Mouse (Mus musculus): ENCODE data around the gene Aifm2. TPM values are rescaled to one million over a fixed set of nuclear protein-coding genes. Genes with fewer than 3 reads are reported as not detected.

The Aifm2 gene
- polyA plus RNA-seq, 1 experiment from 2014 or later = 11.2 TPM

DNA sequence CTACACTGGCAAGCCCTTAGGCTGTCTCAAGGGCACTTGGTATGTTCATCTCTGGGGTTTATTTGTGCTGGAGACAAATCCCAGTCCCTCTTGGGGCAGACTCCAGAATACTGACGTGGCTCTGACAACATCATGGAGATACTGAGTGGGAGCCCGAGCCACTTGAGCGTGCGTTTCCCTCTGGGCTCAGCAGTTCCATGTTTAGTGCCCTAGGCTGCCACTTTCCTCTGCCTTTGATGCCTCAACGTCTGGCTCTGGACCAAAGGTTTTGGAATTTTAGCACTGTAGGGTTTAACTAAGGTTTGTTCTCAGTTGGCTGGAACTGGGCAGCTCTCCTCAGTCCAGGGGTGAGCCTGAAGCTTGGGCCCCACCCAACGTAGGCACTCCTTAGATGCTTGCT is 8.2 kb downstream of the Aifm2 start:
- WGBS (ENCODE audit: insufficient replicate concordance) = 76% methylated on average over 6 of the region's 6 CpGs
- TF ChIP-seq CTCF (IDR thresholded peaks at IDR 0.05; ENCODE audit: low read depth) (no peak), EP300 (IDR thresholded peaks at IDR 0.05; ENCODE audit: low read depth) (no peak)

DNA sequence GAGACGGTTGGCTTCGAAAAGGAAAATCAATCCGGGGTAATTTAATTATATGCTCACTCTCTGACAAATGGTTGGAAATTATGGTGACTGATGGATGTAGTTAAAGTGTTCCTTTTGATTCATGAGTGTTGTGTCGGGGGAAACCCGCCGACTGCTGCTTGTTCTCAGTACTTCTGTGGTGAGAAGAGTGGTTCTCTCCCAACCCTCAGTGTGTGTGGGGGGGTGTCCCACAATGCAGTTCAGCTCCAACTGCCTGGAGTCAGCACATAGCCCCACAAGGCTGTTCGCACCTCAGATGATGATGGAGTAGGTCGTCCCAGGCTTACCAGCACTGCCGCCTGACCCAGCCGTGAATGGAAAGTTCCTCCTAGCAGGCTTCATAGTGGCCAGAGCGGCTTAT is 14.1 kb downstream of the Aifm2 start:
- no peak overlapping the region for H3K4me2 ChIP-seq (ENCODE audit: low read depth, low read length)
- DNase-seq (no peak), ATAC-seq (no peak)
- no peaks in the 10 kb centered on the region for H3K27me3 ChIP-seq (ENCODE audit: insufficient read depth, low read length)
- H3K4me1 ChIP-seq (ENCODE audit: insufficient read depth) = no peaks in the 10 kb centered on the region
- no peak overlapping the region for H3K4me3 ChIP-seq (ENCODE audit: low read depth, low read length)
- WGBS (ENCODE audit: insufficient replicate concordance) = 77% methylated on average over 11 of the region's 11 CpGs
- TF ChIP-seq CTCF (IDR thresholded peaks at IDR 0.05; ENCODE audit: low read depth) = no peak
- TF ChIP-seq EP300 (IDR thresholded peaks at IDR 0.05; ENCODE audit: low read depth) = no peak
- no peak overlapping the region for H3K27ac ChIP-seq (ENCODE audit: low read depth)
- 0 out of 2 replicates have a peak, but pooled peaks cover 2% of the 10 kb centered on the region for H3K36me3 ChIP-seq (replicated peaks; ENCODE audit: insufficient read depth, low read length)
- no peak overlapping the region for H3K9ac ChIP-seq (replicated peaks)
- no peaks in the 10 kb centered on the region for H3K9me3 ChIP-seq (ENCODE audit: low read length)

More for the DNA sequence above, 8.2 kb downstream of the Aifm2 start:
- Histone ChIP-seq H3K27ac (ENCODE audit: low read depth) (no peak overlapping the region), H3K27me3 (ENCODE audit: insufficient read depth, low read length) (no peaks in the 10 kb centered on the region), H3K4me1 (ENCODE audit: insufficient read depth) (no peaks in the 10 kb centered on the region), H3K4me2 (ENCODE audit: low read depth, low read length) (no peak overlapping the region), H3K9me3 (ENCODE audit: low read length) (no peaks in the 10 kb centered on the region), H3K4me3 (ENCODE audit: low read depth, low read length) (no peak overlapping the region), H3K9ac (replicated peaks) (no peak overlapping the region), H3K36me3 (replicated peaks; ENCODE audit: insufficient read depth, low read length) (no peaks in the 10 kb centered on the region)
- no peak for DNase-seq
- ATAC-seq = no peak

GRCm38 (mm10) chr10:61730171-61730570 is 15.1 kb downstream of the Aifm2 start:
- Histone ChIP-seq H3K4me2 (ENCODE audit: low read depth, low read length) (no peak overlapping the region), H3K4me3 (ENCODE audit: low read depth, low read length) (no peak overlapping the region), H3K27ac (ENCODE audit: low read depth) (no peak overlapping the region), H3K9ac (replicated peaks) (no peak overlapping the region), H3K9me3 (ENCODE audit: low read length) (no peaks in the 10 kb centered on the region), H3K36me3 (replicated peaks; ENCODE audit: insufficient read depth, low read length) (0 out of 2 replicates have a peak, but pooled peaks cover 2% of the 10 kb centered on the region), H3K4me1 (ENCODE audit: insufficient read depth) (no peaks in the 10 kb centered on the region), H3K27me3 (ENCODE audit: insufficient read depth, low read length) (no peaks in the 10 kb centered on the region)
- ATAC-seq = no peak
- no peak for DNase-seq
- 86% methylated on average over 6 of the region's 6 CpGs for WGBS (ENCODE audit: insufficient replicate concordance)
- no peak for TF ChIP-seq CTCF (IDR thresholded peaks at IDR 0.05; ENCODE audit: low read depth)
- TF ChIP-seq EP300 (IDR thresholded peaks at IDR 0.05; ENCODE audit: low read depth) = no peak

DNA sequence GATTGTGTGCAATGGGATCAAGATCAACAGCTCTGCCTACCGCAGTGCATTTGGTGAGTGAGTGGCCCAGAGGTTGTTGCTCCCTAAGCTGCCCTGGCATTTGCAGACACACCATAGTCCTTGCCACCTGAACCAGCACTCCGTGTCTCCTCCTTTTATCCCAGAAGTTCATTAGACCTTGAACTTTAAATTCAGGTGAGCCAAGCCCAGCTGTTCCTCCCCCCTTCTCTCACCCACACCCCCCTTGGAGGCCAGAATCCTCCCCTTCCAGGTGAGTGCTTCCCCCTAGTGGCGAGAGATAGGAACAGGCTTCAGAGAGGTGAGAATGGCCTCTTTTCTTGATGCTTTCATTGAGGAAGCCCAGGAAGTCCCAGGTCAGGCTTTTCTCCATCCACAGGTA is 19.3 kb downstream of the Aifm2 start:
- peak; percentile 55 for DNase-seq

GRCm38 (mm10) chr10:61736671-61737078 is 21.6 kb downstream of the Aifm2 start:
- Histone ChIP-seq H3K9ac (replicated peaks) (no peak overlapping the region), H3K4me1 (ENCODE audit: insufficient read depth) (no peaks in the 10 kb centered on the region), H3K9me3 (ENCODE audit: low read length) (no peaks in the 10 kb centered on the region), H3K27me3 (ENCODE audit: insufficient read depth, low read length) (no peaks in the 10 kb centered on the region), H3K4me2 (ENCODE audit: low read depth, low read length) (no peak overlapping the region), H3K27ac (ENCODE audit: low read depth) (no peak overlapping the region), H3K36me3 (replicated peaks; ENCODE audit: insufficient read depth, low read length) (peaks cover 2% of the 10 kb centered on the region; the same call in 1 of the 2 replicates), H3K4me3 (ENCODE audit: low read depth, low read length) (no peak overlapping the region)
- DNase-seq (no peak), ATAC-seq (no peak)
- no peak for TF ChIP-seq CTCF (IDR thresholded peaks at IDR 0.05; ENCODE audit: low read depth)
- TF ChIP-seq EP300 (IDR thresholded peaks at IDR 0.05; ENCODE audit: low read depth) = no peak
- WGBS (ENCODE audit: insufficient replicate concordance) = 73% methylated on average over 10 of the region's 10 CpGs

More for the DNA sequence above, 19.3 kb downstream of the Aifm2 start:
- Histone ChIP-seq H3K27me3 (ENCODE audit: insufficient read depth, low read length) (no peaks in the 10 kb centered on the region), H3K9ac (replicated peaks) (no peak overlapping the region), H3K36me3 (replicated peaks; ENCODE audit: insufficient read depth, low read length) (no peaks in the 10 kb centered on the region; the same call in 1 of the 2 replicates), H3K27ac (ENCODE audit: low read depth) (no peak overlapping the region), H3K4me3 (ENCODE audit: low read depth, low read length) (no peak overlapping the region), H3K4me1 (ENCODE audit: insufficient read depth) (no peaks in the 10 kb centered on the region), H3K4me2 (ENCODE audit: low read depth, low read length) (no peak overlapping the region), H3K9me3 (ENCODE audit: low read length) (no peaks in the 10 kb centered on the region)
- TF ChIP-seq EP300 (IDR thresholded peaks at IDR 0.05; ENCODE audit: low read depth) = no peak
- TF ChIP-seq CTCF (IDR thresholded peaks at IDR 0.05; ENCODE audit: low read depth) = peak; percentile 93
- whole genome bisulfite sequencing (ENCODE audit: insufficient replicate concordance) = 32% methylated on average over 3 of the region's 3 CpGs
- ATAC-seq = peak; percentile 86

DNA sequence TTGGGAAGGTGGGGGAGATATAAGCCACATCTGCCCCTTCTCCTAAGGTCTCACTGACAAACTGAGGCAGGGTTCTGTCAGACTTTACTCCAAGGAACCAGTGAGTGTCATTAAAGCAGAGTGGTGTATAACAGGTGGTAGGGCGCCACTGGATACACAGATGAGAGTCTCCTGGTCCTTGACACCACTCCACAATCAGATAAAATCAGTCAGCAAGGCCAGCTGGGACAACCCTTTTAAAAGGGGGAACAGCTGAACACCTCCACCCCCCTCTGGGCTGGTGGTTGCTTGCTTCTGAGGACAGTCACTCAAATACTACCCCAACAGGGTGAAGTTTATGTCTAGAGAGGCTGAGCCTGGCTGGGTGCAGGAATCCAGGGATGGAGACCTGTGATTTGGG is 22.5 kb downstream of the Aifm2 start:
- 76% methylated on average over 1 of the region's 1 CpGs for WGBS (ENCODE audit: insufficient replicate concordance)
- no peaks in the 10 kb centered on the region for H3K27me3 ChIP-seq (ENCODE audit: insufficient read depth, low read length)
- H3K27ac ChIP-seq (ENCODE audit: low read depth) = no peak overlapping the region
- no peaks in the 10 kb centered on the region for H3K4me1 ChIP-seq (ENCODE audit: insufficient read depth)
- no peak for TF ChIP-seq EP300 (IDR thresholded peaks at IDR 0.05; ENCODE audit: low read depth)
- no peak for TF ChIP-seq CTCF (IDR thresholded peaks at IDR 0.05; ENCODE audit: low read depth)
- no peak for ATAC-seq
- H3K9me3 ChIP-seq (ENCODE audit: low read length) = no peaks in the 10 kb centered on the region
- no peak overlapping the region for H3K4me3 ChIP-seq (ENCODE audit: low read depth, low read length)
- H3K36me3 ChIP-seq (replicated peaks; ENCODE audit: insufficient read depth, low read length) = peaks cover 2% of the 10 kb centered on the region; the same call in 1 of the 2 replicates
- H3K9ac ChIP-seq (replicated peaks) = no peak overlapping the region
- no peak overlapping the region for H3K4me2 ChIP-seq (ENCODE audit: low read depth, low read length)
- DNase-seq = no peak

GRCm38 (mm10) chr10:61738126-61738525 is 23.1 kb downstream of the Aifm2 start:
- no peak for ATAC-seq
- TF ChIP-seq EP300 (IDR thresholded peaks at IDR 0.05; ENCODE audit: low read depth) (no peak), CTCF (IDR thresholded peaks at IDR 0.05; ENCODE audit: low read depth) (no peak)
- Histone ChIP-seq H3K36me3 (replicated peaks; ENCODE audit: insufficient read depth, low read length) (peaks cover 2% of the 10 kb centered on the region; the same call in 1 of the 2 replicates), H3K27ac (ENCODE audit: low read depth) (no peak overlapping the region), H3K9me3 (ENCODE audit: low read length) (no peaks in the 10 kb centered on the region), H3K9ac (replicated peaks) (no peak overlapping the region), H3K27me3 (ENCODE audit: insufficient read depth, low read length) (no peaks in the 10 kb centered on the region), H3K4me3 (ENCODE audit: low read depth, low read length) (no peak overlapping the region), H3K4me2 (ENCODE audit: low read depth, low read length) (no peak overlapping the region), H3K4me1 (ENCODE audit: insufficient read depth) (no peaks in the 10 kb centered on the region)
- no peak for DNase-seq
- 74% methylated on average over 4 of the region's 4 CpGs for WGBS (ENCODE audit: insufficient replicate concordance)
